Mouse (Mus musculus) heart, adult 10 weeks (tissue): Measurements from ENCODE around the gene Det1. TPM values are rescaled to one million over a fixed set of nuclear protein-coding genes. Genes with fewer than 3 reads are reported as not detected.

Source experiments
- polyA plus RNA-seq: library from polyadenylated mRNA; stranded (reverse); fragments of 350-450 nt; fragmentation: Illumina TruSeq; extraction: RNeasy Lipid Tissue Mini Kit (QIAGEN cat#74804); gene quantifications from one replicate; pipeline ENCODE4 v1.2.3, GENCODE M21; 2014; ENCODE audit warnings: low read depth, low replicate concordance

Gene Det1
- polyA plus RNA-seq = 14.9 TPM

DNA sequence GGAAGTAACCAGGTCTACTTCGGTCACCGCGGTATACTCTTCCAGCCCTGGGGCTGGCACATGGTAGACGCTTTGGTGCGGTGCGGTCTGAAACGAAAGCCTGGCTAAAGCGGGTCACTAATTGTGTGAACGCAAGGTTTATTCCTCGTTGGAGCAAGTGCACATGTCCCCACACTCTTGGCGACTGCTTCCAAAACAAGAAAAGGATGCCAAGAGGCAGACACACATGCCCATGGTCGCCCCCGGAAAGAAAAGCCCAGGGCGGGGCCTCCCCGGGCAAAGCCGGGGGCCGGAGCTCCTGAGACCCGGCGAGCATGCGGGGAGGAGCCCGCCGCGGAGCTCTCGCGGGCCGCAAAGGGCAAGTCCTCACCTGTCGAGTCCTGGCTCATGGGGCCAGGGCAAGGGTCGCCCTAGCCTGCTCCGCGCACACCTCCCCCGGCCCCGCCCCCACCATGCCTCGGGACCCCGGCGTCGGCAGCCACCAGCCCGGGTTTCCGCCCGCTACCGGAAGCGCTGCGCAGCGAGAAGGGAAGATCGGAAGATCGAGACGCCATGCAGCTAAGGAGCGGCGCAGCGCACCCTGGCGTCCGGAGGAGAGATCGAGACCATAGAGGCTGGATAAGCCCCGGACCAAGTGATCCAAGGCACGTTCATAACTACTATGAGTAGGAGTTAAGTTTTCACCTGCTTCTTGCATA, at the start of gene Det1:
TSS of gene Det1 (minus strand) at position 527 of the 698 bp plus-strand sequence.

DNA sequence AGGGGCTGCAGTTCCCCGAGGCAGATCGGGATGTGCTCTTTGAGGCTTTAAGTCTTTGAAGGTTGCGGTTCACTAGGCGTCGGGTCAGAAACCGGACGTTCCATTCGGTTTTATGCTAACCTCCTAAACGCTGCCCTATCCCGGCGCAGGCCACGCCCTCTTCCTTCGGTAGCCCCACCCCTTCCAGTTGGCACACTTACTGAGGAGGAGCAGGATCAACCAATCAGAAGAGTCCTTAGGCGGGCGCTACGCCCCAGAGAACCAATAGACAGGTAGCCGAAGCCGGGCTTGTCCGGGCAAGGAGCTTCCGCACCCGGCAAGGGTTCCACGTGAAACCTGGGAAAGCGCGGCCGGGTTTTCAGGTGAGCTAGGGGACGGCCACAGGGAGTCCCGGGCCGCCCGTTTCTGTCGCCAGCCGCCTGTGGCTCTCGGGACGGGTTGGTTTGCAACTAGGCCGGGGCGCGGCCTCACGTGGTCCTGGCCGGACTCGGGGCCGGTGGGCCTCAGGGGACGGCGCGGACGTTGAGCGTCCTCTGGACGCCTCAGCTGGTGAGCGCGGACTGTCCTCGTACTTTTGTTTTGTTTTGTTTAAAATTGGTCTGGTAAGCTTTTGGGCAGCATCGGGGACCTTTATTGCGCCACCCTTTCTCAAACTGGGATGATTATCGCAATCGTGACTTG, 48.7 kb upstream of the Det1 start, which contains the start of gene Aen:
TSS of gene Aen (plus strand) at position 202 of the 681 bp plus-strand sequence.

GRCm38 (mm10) chr7:78782639-78783581, 64.2 kb downstream of the Det1 start, which contains the start of the genes Mrps11 and Mrpl46:
TSS of gene Mrps11 (plus strand) at chr7:78783119.
TSS of gene Mrpl46 (minus strand) at chr7:78783531.

Other genes starting within 250 kb of the Det1 start
- gene Ntrk3, start 109.3 kb downstream of the Det1 start, polyA plus RNA-seq = 1.3 TPM
- gene Mrps11, start 64.1 kb downstream of the Det1 start, polyA plus RNA-seq = 33.6 TPM
- gene Mrpl46, start 63.7 kb downstream of the Det1 start, polyA plus RNA-seq = 53.2 TPM
- gene Aen, start 48.6 kb upstream of the Det1 start, polyA plus RNA-seq = 40.0 TPM
- 9.9 TPM for gene Isg20, start 66.2 kb upstream of the Det1 start, polyA plus RNA-seq
- gene Acan, start 206.2 kb upstream of the Det1 start, polyA plus RNA-seq = 0.13 TPM